Mouse (Mus musculus) CH12.LX (cell line): ENCODE data around the gene Cactin. TPM values are rescaled to one million over a fixed set of nuclear protein-coding genes. Genes with fewer than 3 reads are reported as not detected.

Experiments
- DNase-seq: peaks from one replicate; pipeline ENCODE4 v3.0.0-alpha.2; 2013; ENCODE audit errors: extremely low read depth
- H3K27ac ChIP-seq: 2 replicates; pipeline ENCODE4 v1.5.1; 2012; ENCODE audit warnings: low read depth, mild to moderate bottlenecking, control low read depth, moderate library complexity; ENCODE audit not compliant: insufficient read depth
- H3K27me3 ChIP-seq: replicated peaks from 2 replicates; pipeline ENCODE3; 2012; ENCODE audit warnings: inconsistent platforms
- H3K36me3 ChIP-seq, 2 experiments: replicated peaks in 1 of 2; 2 replicates each; pipeline versions ENCODE3 to v1.6.1; 2012; ENCODE audit warnings: inconsistent platforms in 1 of 2, low read length in 1 of 2, mild to moderate bottlenecking in 1 of 2, mixed read lengths in 1 of 2, moderate library complexity in 1 of 2; ENCODE audit not compliant: control insufficient read depth in 1 of 2, insufficient read depth in 1 of 2
- H3K4me1 ChIP-seq, 2 experiments: 2 replicates each; pipeline ENCODE4 v1.6.1; 2012; ENCODE audit warnings: inconsistent platforms in 1 of 2, moderate library complexity in 1 of 2; ENCODE audit not compliant: insufficient read depth in 2 of 2, control insufficient read depth in 1 of 2
- H3K4me2 ChIP-seq: 2 replicates; pipeline ENCODE4 v1.6.1; 2012; ENCODE audit warnings: low read depth, mild to moderate bottlenecking, control low read depth; ENCODE audit not compliant: poor library complexity, insufficient read depth, severe bottlenecking
- H3K4me3 ChIP-seq, 3 experiments: fragments of 150-350 bp in 1 of 3; sonication (generic) in 1 of 3; replicated peaks in 1 of 3; 2 replicates each; pipeline versions ENCODE3 to v1.5.1; 2011 to 2012; ENCODE audit warnings: low read depth in 2 of 3, low read length in 2 of 3, mild to moderate bottlenecking in 2 of 3, moderate library complexity in 2 of 3, control low read depth in 1 of 3, improper control_type of control experiment in 1 of 3, inconsistent platforms in 1 of 3, mixed read lengths in 1 of 3; ENCODE audit not compliant: poor library complexity in 1 of 3
- H3K79me2 ChIP-seq: replicated peaks from 2 replicates; pipeline ENCODE4 v1.6.1; 2012; ENCODE audit warnings: mild to moderate bottlenecking, moderate library complexity; ENCODE audit not compliant: control insufficient read depth, poor library complexity, insufficient read depth, severe bottlenecking; ENCODE audit errors: extremely low read depth
- H3K9ac ChIP-seq: 2 replicates; pipeline ENCODE4 v1.6.1; 2012; ENCODE audit warnings: low read depth, mild to moderate bottlenecking, control low read depth, moderate library complexity; ENCODE audit not compliant: insufficient read depth
- H3K9me3 ChIP-seq: replicated peaks from 2 replicates; pipeline ENCODE3; 2012; ENCODE audit warnings: low read length, inconsistent platforms, mixed read lengths
- BHLHE40 ChIP-seq: IDR thresholded peaks from 2 replicates; pipeline ENCODE4 v1.6.1; 2011; ENCODE audit warnings: mild to moderate bottlenecking, low read depth, low read length, improper control_type of control experiment
- CHD1 ChIP-seq: IDR thresholded peaks from 2 replicates; pipeline ENCODE4 v1.6.1; 2012; ENCODE audit warnings: low read depth, low read length, improper control_type of control experiment, inconsistent platforms
- CHD2 ChIP-seq: IDR thresholded peaks from 2 replicates; pipeline ENCODE4 v1.6.1; 2011; ENCODE audit warnings: low read length, improper control_type of control experiment
- CTCF ChIP-seq, 2 experiments: IDR thresholded peaks in 1 of 2; conservative IDR thresholded peaks in 1 of 2; 2 replicates each; pipeline ENCODE4 v1.5.1; 2011 to 2012; ENCODE audit warnings: low read depth in 2 of 2, low read length in 2 of 2, improper control_type of control experiment in 1 of 2, inconsistent platforms in 1 of 2, mild to moderate bottlenecking in 1 of 2, moderate library complexity in 1 of 2
- E2F4 ChIP-seq: IDR thresholded peaks from 2 replicates; pipeline ENCODE4 v1.6.1; 2011; ENCODE audit warnings: low read depth, low read length, improper control_type of control experiment; ENCODE audit not compliant: insufficient replicate concordance
- ELF1 ChIP-seq: IDR thresholded peaks from 2 replicates; pipeline ENCODE4 v1.6.1; 2014; ENCODE audit warnings: low read depth, mild to moderate bottlenecking, inconsistent platforms, low read length, improper control_type of control experiment
- EP300 ChIP-seq: IDR thresholded peaks from 2 replicates; pipeline ENCODE4 v1.6.1; 2011; ENCODE audit warnings: low read length, improper control_type of control experiment
- GABPA ChIP-seq: IDR thresholded peaks from 2 replicates; pipeline ENCODE4 v1.6.1; 2012; ENCODE audit warnings: low read depth, low read length, improper control_type of control experiment, inconsistent platforms; ENCODE audit not compliant: insufficient replicate concordance
- IRF4 ChIP-seq: IDR thresholded peaks from 2 replicates; pipeline ENCODE4 v1.6.1; 2014; ENCODE audit warnings: low read depth, mild to moderate bottlenecking, inconsistent platforms, low read length, improper control_type of control experiment
- JUN ChIP-seq: IDR thresholded peaks from 2 replicates; pipeline ENCODE4 v1.6.1; 2011; ENCODE audit warnings: low read depth, mild to moderate bottlenecking, low read length, improper control_type of control experiment, moderate library complexity; ENCODE audit not compliant: insufficient read depth
- KAT2A ChIP-seq: IDR thresholded peaks from 2 replicates; pipeline ENCODE4 v1.6.1; 2012; ENCODE audit warnings: low read length, improper control_type of control experiment, inconsistent platforms; ENCODE audit not compliant: insufficient replicate concordance
- MAFK ChIP-seq: IDR thresholded peaks from 2 replicates; pipeline ENCODE4 v1.6.1; 2011; ENCODE audit warnings: low read length, improper control_type of control experiment; ENCODE audit not compliant: insufficient replicate concordance
- MAX ChIP-seq: IDR thresholded peaks from 2 replicates; pipeline ENCODE4 v1.6.1; 2011; ENCODE audit warnings: low read length, improper control_type of control experiment
- MAZ ChIP-seq: IDR thresholded peaks from 2 replicates; pipeline ENCODE4 v1.6.1; 2012; ENCODE audit warnings: low read depth, mild to moderate bottlenecking, inconsistent platforms, low read length, improper control_type of control experiment, moderate library complexity
- MEF2A ChIP-seq: IDR thresholded peaks from 2 replicates; pipeline ENCODE4 v1.6.1; 2014; ENCODE audit warnings: low read depth, mild to moderate bottlenecking, inconsistent platforms, low read length, improper control_type of control experiment, borderline replicate concordance
- MXI1 ChIP-seq: IDR thresholded peaks from 2 replicates; pipeline ENCODE4 v1.6.1; 2011; ENCODE audit warnings: mild to moderate bottlenecking, low read depth, low read length, improper control_type of control experiment
- MYC ChIP-seq: IDR thresholded peaks from 2 replicates; pipeline ENCODE4 v1.6.1; 2011; ENCODE audit warnings: low read depth, mild to moderate bottlenecking, improper control_type of control experiment, low read length
- NELFE ChIP-seq: IDR thresholded peaks from 2 replicates; pipeline ENCODE4 v1.6.1; 2011; ENCODE audit warnings: low read depth, low read length, improper control_type of control experiment
- NRF1 ChIP-seq: IDR thresholded peaks from 2 replicates; pipeline ENCODE4 v1.6.1; 2014; ENCODE audit warnings: low read depth, mild to moderate bottlenecking, inconsistent platforms, low read length, improper control_type of control experiment, moderate library complexity
- POLR2A ChIP-seq: IDR thresholded peaks from 2 replicates; pipeline ENCODE4 v1.6.1; 2011; ENCODE audit warnings: low read depth, mild to moderate bottlenecking, improper control_type of control experiment, low read length
- POLR2AphosphoS2 ChIP-seq: IDR thresholded peaks from 2 replicates; pipeline ENCODE4 v1.6.1; 2011; ENCODE audit warnings: low read depth, low read length, improper control_type of control experiment
- RAD21 ChIP-seq: IDR thresholded peaks from 2 replicates; pipeline ENCODE4 v1.6.1; 2011; ENCODE audit warnings: low read depth, mild to moderate bottlenecking, low read length, improper control_type of control experiment, moderate library complexity
- RCOR1 ChIP-seq: conservative IDR thresholded peaks from 2 replicates; pipeline ENCODE4 v1.6.1; 2012; ENCODE audit warnings: low read depth, mild to moderate bottlenecking, inconsistent platforms, low read length, improper control_type of control experiment
- SIN3A ChIP-seq: IDR thresholded peaks from 2 replicates; pipeline ENCODE4 v1.6.1; 2012; ENCODE audit warnings: low read length, improper control_type of control experiment, inconsistent platforms
- USF1 ChIP-seq: IDR thresholded peaks from 2 replicates; pipeline ENCODE4 v1.6.1; 2014; ENCODE audit warnings: low read depth, mild to moderate bottlenecking, inconsistent platforms, low read length, improper control_type of control experiment
- USF2 ChIP-seq: conservative IDR thresholded peaks from 2 replicates; pipeline ENCODE4 v1.6.1; 2011; ENCODE audit warnings: low read depth, low read length, improper control_type of control experiment
- ZC3H11A ChIP-seq: IDR thresholded peaks from 2 replicates; pipeline ENCODE4 v1.6.1; 2012; ENCODE audit warnings: low read depth, mild to moderate bottlenecking, inconsistent platforms, low read length, improper control_type of control experiment
- ZMIZ1 ChIP-seq: IDR thresholded peaks from 2 replicates; pipeline ENCODE4 v1.6.1; 2012; ENCODE audit warnings: low read depth, mild to moderate bottlenecking, inconsistent platforms, low read length, improper control_type of control experiment
- ZNF384 ChIP-seq: IDR thresholded peaks from 2 replicates; pipeline ENCODE4 v1.6.1; 2012; ENCODE audit warnings: low read depth, low read length, improper control_type of control experiment, inconsistent platforms
- dilution Hi-C: fragments of 300-500 bp; cut with MboI; formaldehyde crosslinking; loops from 2 replicates; pipeline ENCODE4 v1.14.3; 2020; ENCODE audit warnings: low sequenced_read_pairs; ENCODE audit not compliant: extremely low pct_unique_long_range_greater_than_20kb, extremely low pct_ligation_motif_present
- in situ Hi-C: fragments of 300-500 bp; cut with MboI; formaldehyde crosslinking; loops from 3 replicates; pipeline ENCODE4 v1.14.3; 2019; ENCODE audit warnings: low sequenced_read_pairs, low pct_ligation_motif_present, low pct_unique_long_range_greater_than_20kb, mixed read lengths
- polyA plus RNA-seq: library from polyadenylated mRNA; unstranded; fragments of >175 nt; gene quantifications from 2 replicates; pipeline ENCODE4 v1.2.1, GENCODE M21; 2012; ENCODE audit warnings: low read depth; ENCODE audit not compliant: insufficient read length
- total RNA-seq, 2 experiments: library from RNA; depleted of rRNA; stranded (reverse); fragments of 300-350 nt in 1 of 2; fragments of >200 nt in 1 of 2; gene quantifications; 2 replicates each; pipeline ENCODE4 v1.2.3; 2012 to 2014

Cactin gene
- total and polyA plus RNA-seq, 3 experiments: 21.4 to 39.3 (median 34.6) TPM

GRCm38 (mm10) chr10:81325781-81326180 is 4.9 kb downstream of the Cactin start:
- Histone ChIP-seq H3K36me3 (peaks cover 52 to 77% of the 10 kb centered on the region in 2 experiments), H3K9ac (no peak overlapping the region), H3K4me2 (no peak overlapping the region), H3K27ac (no peak overlapping the region), H3K4me3 (no peak overlapping the region), H3K9me3 (no peaks in the 10 kb centered on the region), H3K4me1 (peaks cover 4 to 38% of the 10 kb centered on the region in 2 experiments; a peak in 3 of 4 replicates), H3K79me2 (peaks cover 15% of the 10 kb centered on the region), H3K27me3 (no peaks in the 10 kb centered on the region)
- dilution Hi-C loops: no loop called here
- no peak for DNase-seq
- in situ Hi-C loops: no loop called here
- TF ChIP-seq GABPA: no peak
- TF ChIP-seq NRF1: no peak
- no peak for TF ChIP-seq MAX
- TF ChIP-seq MYC: no peak
- TF ChIP-seq SIN3A: no peak
- TF ChIP-seq E2F4: no peak
- no peak for TF ChIP-seq RAD21
- no peak for TF ChIP-seq MAZ
- TF ChIP-seq ZNF384: no peak
- no peak for TF ChIP-seq KAT2A
- no peak for TF ChIP-seq CTCF (conservative IDR thresholded peaks at IDR 0.05 in 1 of 2, IDR thresholded peaks at IDR 0.05 in 1 of 2; ENCODE audit: low read depth in 2 of 2, low read length in 2 of 2)
- TF ChIP-seq BHLHE40: no peak
- no peak for TF ChIP-seq MEF2A
- no peak for TF ChIP-seq MAFK
- no peak for TF ChIP-seq POLR2AphosphoS2
- no peak for TF ChIP-seq CHD1
- TF ChIP-seq USF2: no peak
- TF ChIP-seq POLR2A: no peak
- no peak for TF ChIP-seq EP300

GRCm38 (mm10) chr10:81326858-81327257 is 6.0 kb downstream of the Cactin start:
- H3K4me3 ChIP-seq: no peak overlapping the region
- dilution Hi-C loops: no loop called here
- TF ChIP-seq IRF4: no peak
- no peak for TF ChIP-seq KAT2A
- no peak for TF ChIP-seq EP300
- no peak for TF ChIP-seq CHD1
- TF ChIP-seq RAD21: no peak
- no peak for TF ChIP-seq NRF1
- TF ChIP-seq ZMIZ1: no peak
- no peak for TF ChIP-seq NELFE
- no peak for TF ChIP-seq ZNF384
- no peak for TF ChIP-seq POLR2AphosphoS2
- TF ChIP-seq ZC3H11A: no peak
- no peak for TF ChIP-seq USF1
- TF ChIP-seq POLR2A: no peak
- no peak for TF ChIP-seq CHD2
- no peak for TF ChIP-seq MAZ
- TF ChIP-seq JUN: no peak
- TF ChIP-seq MXI1: no peak
- no peak for TF ChIP-seq MEF2A
- TF ChIP-seq ELF1: no peak
- TF ChIP-seq RCOR1: no peak
- peaks cover 52 to 77% of the 10 kb centered on the region in 2 experiments for H3K36me3 ChIP-seq
- H3K27ac ChIP-seq: no peak overlapping the region
- H3K79me2 ChIP-seq: peaks cover 8% of the 10 kb centered on the region
- H3K4me1 ChIP-seq: peaks cover 4 to 36% of the 10 kb centered on the region in 2 experiments; a peak in 3 of 4 replicates
- H3K4me2 ChIP-seq: no peak overlapping the region
- H3K27me3 ChIP-seq: no peaks in the 10 kb centered on the region
- DNase-seq: no peak
- no peaks in the 10 kb centered on the region for H3K9me3 ChIP-seq
- H3K9ac ChIP-seq: no peak overlapping the region
- in situ Hi-C loops: no loop called here
